Mouse (Mus musculus) left cerebral cortex, adult 2 months (tissue): ENCODE measurements around the gene Ttc13. TPM values are rescaled to one million over a fixed set of nuclear protein-coding genes. Genes with fewer than 3 reads are reported as not detected.
A peak's percentile ranks its signal among the peaks of the same experiment; 100 is the strongest.

ENCODE experiments used
- DNase-seq, 2 experiments: peaks; one replicate each; pipeline ENCODE4 v3.0.0; 2021 to 2022; ENCODE audit warnings: low spot score in 2 of 2, mixed read lengths in 1 of 2; ENCODE audit errors: extremely low spot score in 1 of 2
- H3K27ac ChIP-seq: fragments of 200-600 bp; 2 replicates; pipeline ENCODE4 v1.8.1; 2022
- H3K4me3 ChIP-seq: fragments of 200-600 bp; 2 replicates; pipeline ENCODE4 v1.8.1; 2022
- CTCF ChIP-seq: fragments of 200-600 bp; IDR thresholded peaks from 2 replicates; pipeline ENCODE4 v1.8.1; 2022; ENCODE audit warnings: antibody characterized with exemption, mild to moderate bottlenecking, moderate library complexity
- intact Hi-C: fragments of 180-260 bp; cut with DNase I; formaldehyde crosslinking; loops from one replicate; pipeline ENCODE4 v1.15.1; 2025
- long read RNA-seq, 2 experiments: library from polyadenylated mRNA; stranded (forward); transcript quantifications; one replicate each; pipeline ENCODE4 v2.0.0; 2021; ENCODE audit warnings: borderline mapping rate in 2 of 2
- total RNA-seq, 2 experiments: library from RNA; stranded (reverse); gene quantifications; 2 replicates each; pipeline ENCODE4 v1.2.3; 2021

Ttc13 gene
- total RNA-seq, result 10 to 100 TPM; 41.4 to 42.6 TPM
- long read RNA-seq, experiment 1, transcript Ttc13-203 (21 exons, 3,148 nt), result major isoform, 25 of 61 reads
- long read RNA-seq, experiment 1, partial matches to known transcripts, result 2 of 61 reads
- long read RNA-seq, experiment 1, other reads (novel, unspliced or antisense), result 34 of 61 reads
- long read RNA-seq, experiment 2, transcript Ttc13-203 (21 exons, 3,148 nt), result major isoform, 13 of 51 reads
- long read RNA-seq, experiment 2, partial matches to known transcripts, result 1 of 51 reads
- long read RNA-seq, experiment 2, other reads (novel, unspliced or antisense), result 32 of 51 reads

- intact Hi-C loops, result loop anchor here (5.0 kb wide), 1 partner anchor 70 kb away; the partner anchor contains the start of gene Trim67
- DNase-seq, result peak; percentile 93 to 96
- Histone ChIP-seq H3K27ac (peak within 1 kb of the TSS; percentile 80), H3K4me3 (peak within 1 kb of the TSS; percentile 98)
- TF ChIP-seq CTCF, result peak; percentile 29
These were observed at the start of gene Ttc13, which contains the start of gene Arv1 for GRCm38 (mm10) chr8:124721862-124722515. Ttc13 (minus strand) TSS chr8:124721983. Arv1 (plus strand) TSS chr8:124722139.

- no peak for DNase-seq
- intact Hi-C loops, result no loop called here
- TF ChIP-seq CTCF, result no peak
These were observed 41.3 kb upstream of the Ttc13 start for GRCm38 (mm10) chr8:124763061-124763460.

GRCm38 (mm10) chr8:124758544-124758943 is 36.8 kb upstream of the Ttc13 start:
- TF ChIP-seq CTCF, result peak; percentile 44
- intact Hi-C loops, result loop anchor here (5.0 kb wide), 1 partner anchor 54 kb away; no protein-coding TSS in a partner anchor
- Histone ChIP-seq H3K4me3 (no peak overlapping the region), H3K27ac (no peak overlapping the region)
- no peak for DNase-seq

More at GRCm38 (mm10) chr8:124763061-124763460, 41.3 kb upstream of the Ttc13 start:
- no peak overlapping the region for H3K27ac ChIP-seq
- H3K4me3 ChIP-seq, result no peak overlapping the region

- Histone ChIP-seq H3K27ac (no peak overlapping the region), H3K4me3 (no peak overlapping the region)
- no peak for DNase-seq
- no peak for TF ChIP-seq CTCF
- intact Hi-C loops, result loop anchor here (5.0 kb wide), 1 partner anchor 56 kb away; no protein-coding TSS in a partner anchor
These were observed 34.8 kb upstream of the Ttc13 start for GRCm38 (mm10) chr8:124756601-124757000.

GRCm38 (mm10) chr8:124756153-124756552 is 34.4 kb upstream of the Ttc13 start:
- no peak for TF ChIP-seq CTCF
- intact Hi-C loops, result loop anchor here (5.0 kb wide), 1 partner anchor 56 kb away; no protein-coding TSS in a partner anchor
- H3K27ac ChIP-seq, result no peak overlapping the region
- no peak for DNase-seq
- H3K4me3 ChIP-seq, result no peak overlapping the region

GRCm38 (mm10) chr8:124755481-124755880 is 33.7 kb upstream of the Ttc13 start:
- Histone ChIP-seq H3K27ac (no peak overlapping the region), H3K4me3 (no peak overlapping the region)
- no peak for TF ChIP-seq CTCF
- no peak for DNase-seq
- intact Hi-C loops, result loop anchor here (5.0 kb wide), 1 partner anchor 57 kb away; no protein-coding TSS in a partner anchor

GRCm38 (mm10) chr8:124754792-124755190 is 33.0 kb upstream of the Ttc13 start:
- DNase-seq, result no peak
- H3K27ac ChIP-seq, result no peak overlapping the region
- TF ChIP-seq CTCF, result no peak
- H3K4me3 ChIP-seq, result no peak overlapping the region
- intact Hi-C loops, result loop anchor here (5.0 kb wide), 1 partner anchor 58 kb away; no protein-coding TSS in a partner anchor

GRCm38 (mm10) chr8:124754101-124754791 is 32.5 kb upstream of the Ttc13 start:
- no peak for TF ChIP-seq CTCF
- peak in 1 of 2 experiments; percentile 19 for DNase-seq
- Histone ChIP-seq H3K27ac (no peak overlapping the region), H3K4me3 (no peak overlapping the region)
- intact Hi-C loops, result no loop called here

GRCm38 (mm10) chr8:124752325-124752862 is 30.6 kb upstream of the Ttc13 start:
- intact Hi-C loops, result no loop called here
- no peak for TF ChIP-seq CTCF
- Histone ChIP-seq H3K4me3 (no peak overlapping the region), H3K27ac (no peak overlapping the region)
- DNase-seq, result no peak

GRCm38 (mm10) chr8:124751709-124752173 is 30.0 kb upstream of the Ttc13 start, which contains the start of gene Fam89a:
Fam89a (minus strand) TSS chr8:124751832.
- no peak within 1 kb of the TSS for H3K27ac ChIP-seq
- intact Hi-C loops, result no loop called here
- DNase-seq, result no peak
- no peak for TF ChIP-seq CTCF
- peak within 1 kb of the TSS; percentile 41 for H3K4me3 ChIP-seq

- intact Hi-C loops, result no loop called here
- Histone ChIP-seq H3K27ac (no peak overlapping the region), H3K4me3 (peak overlapping the region; percentile 41)
- DNase-seq, result no peak
- TF ChIP-seq CTCF, result no peak
These were observed 29.4 kb upstream of the Ttc13 start for GRCm38 (mm10) chr8:124751191-124751590.
